Mouse (Mus musculus): ENCODE data around the gene Tgm2.

DNA sequence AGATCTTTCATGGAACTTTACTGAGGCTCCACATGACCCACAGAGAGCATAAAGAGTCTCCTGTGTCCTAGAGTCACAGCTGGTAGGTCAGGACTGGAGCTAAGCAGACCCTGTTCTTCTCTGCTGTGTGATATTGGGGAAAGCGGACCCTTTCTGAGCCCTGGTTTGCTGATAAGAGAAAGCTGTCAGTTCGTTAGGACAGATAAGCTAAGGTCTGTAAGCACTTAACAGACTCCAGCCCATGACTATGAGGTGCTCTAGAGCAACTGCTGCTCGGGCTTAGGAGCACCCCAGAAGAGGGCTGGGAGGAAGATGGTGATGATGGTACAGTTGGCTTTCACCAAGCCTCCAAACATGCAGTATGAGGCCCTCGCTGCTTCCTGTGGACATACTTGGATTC lies 27.1 kb downstream of the Tgm2 start:
- TF ChIP-seq CTCF (IDR thresholded peaks at IDR 0.05) = no peak
- TF ChIP-seq EP300 (IDR thresholded peaks at IDR 0.05) = no peak
